Mouse (Mus musculus): ENCODE measurements around the gene Sord. TPM values are rescaled to one million over a fixed set of nuclear protein-coding genes. Genes with fewer than 3 reads are reported as not detected.
"Not testable (repeated sequence)": the region's sequence is repeated elsewhere in the genome, so short reads cannot be mapped to it uniquely, and the experiment has no call there.

Gene Sord
- 10 to 100 TPM; 19.0 to 19.3 TPM for total RNA-seq (2021)
- long read RNA-seq, experiment 1, transcript Sord-201 (9 exons, 2,352 nt) = major isoform, 13 of 15 reads
- long read RNA-seq, experiment 1, partial matches to known transcripts = 1 of 15 reads
- long read RNA-seq, experiment 1, other reads (novel, unspliced or antisense) = 1 of 15 reads
- long read RNA-seq, experiment 2, transcript Sord-201 (9 exons, 2,352 nt) = major isoform, 21 of 23 reads
- long read RNA-seq, experiment 2, partial matches to known transcripts = 0 of 23 reads
- long read RNA-seq, experiment 2, other reads (novel, unspliced or antisense) = 2 of 23 reads

GRCm38 (mm10) chr2:122234611-122235288 lies at the start of gene Sord:
Gene Sord (plus strand): TSS chr2:122234749.
- TF ChIP-seq CTCF (conservative IDR thresholded peaks at IDR 0.05) = no peak
- H3K27ac ChIP-seq = peak within 1 kb of the TSS; percentile 83
- DNase-seq (ENCODE audit: low spot score in 2 of 2) = peak; percentile 63 to 71
- peak within 1 kb of the TSS; percentile 65 for H3K4me3 ChIP-seq

DNA sequence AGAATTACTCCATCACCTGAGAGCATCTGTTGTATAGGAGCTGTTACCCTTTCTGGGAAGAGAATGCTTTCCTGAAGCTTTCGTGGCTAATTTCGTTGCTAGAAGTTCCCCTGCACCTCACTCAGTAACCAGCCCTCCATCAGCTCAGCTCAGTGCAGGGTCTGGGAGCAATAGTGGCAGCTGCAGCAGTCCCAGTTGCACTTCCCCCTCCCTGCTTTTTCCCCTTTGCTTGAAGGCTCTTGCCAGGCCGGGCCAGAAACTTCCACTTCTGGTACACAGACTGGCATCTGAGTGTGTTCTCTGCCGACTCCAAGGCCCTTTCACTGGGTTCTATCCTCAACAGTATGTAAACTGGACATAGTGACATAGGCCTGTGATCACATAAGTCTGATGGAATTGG lies 49.5 kb upstream of the Sord start:
- Histone ChIP-seq H3K4me3 (no peak overlapping the region), H3K27ac (no peak overlapping the region)
- no peak for DNase-seq (ENCODE audit: low spot score in 2 of 2)
- no peak for TF ChIP-seq CTCF (conservative IDR thresholded peaks at IDR 0.05)

DNA sequence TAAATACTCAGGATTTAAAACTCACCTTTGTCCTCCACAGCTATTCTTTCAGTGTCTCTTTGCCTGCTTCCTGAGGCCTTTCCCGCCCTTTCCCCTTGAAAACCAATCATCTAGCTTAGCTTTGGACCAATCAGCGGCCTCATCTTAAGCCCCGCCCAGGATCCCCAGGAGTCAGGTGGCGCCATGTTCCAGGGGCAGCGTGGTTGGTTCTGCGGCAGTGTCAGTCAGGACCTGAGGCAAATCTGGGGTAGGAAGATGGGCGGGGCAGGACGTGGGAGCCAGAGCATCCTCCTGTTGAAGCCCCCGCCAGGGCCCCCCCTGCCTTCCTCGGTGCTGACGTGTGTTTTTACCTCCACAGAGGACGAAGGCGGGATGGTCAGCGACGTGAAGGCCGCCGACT lies 48.4 kb upstream of the Sord start, which contains the start of the genes Patl2 and Terb2:
TSS of gene Patl2 (minus strand) at position 84 of the 400 bp plus-strand sequence.
TSS of gene Terb2 (plus strand) at position 167 of the 400 bp plus-strand sequence.
- no peak for TF ChIP-seq CTCF (conservative IDR thresholded peaks at IDR 0.05)
- no peak for DNase-seq (ENCODE audit: low spot score in 2 of 2)
- H3K27ac ChIP-seq = no peak within 1 kb of the TSS
- no peak within 1 kb of the TSS for H3K4me3 ChIP-seq

GRCm38 (mm10) chr2:122186751-122187150 lies 47.8 kb upstream of the Sord start:
- no peak for TF ChIP-seq CTCF (conservative IDR thresholded peaks at IDR 0.05)
- no peak for DNase-seq (ENCODE audit: low spot score in 2 of 2)
- H3K4me3 ChIP-seq = no peak overlapping the region
- H3K27ac ChIP-seq = no peak overlapping the region

- Histone ChIP-seq H3K27ac (no peak overlapping the region), H3K4me3 (no peak overlapping the region)
- DNase-seq (ENCODE audit: low spot score in 2 of 2) = no peak
- no peak for TF ChIP-seq CTCF (conservative IDR thresholded peaks at IDR 0.05)
These were observed 42.7 kb upstream of the Sord start for GRCm38 (mm10) chr2:122191849-122192248.

DNA sequence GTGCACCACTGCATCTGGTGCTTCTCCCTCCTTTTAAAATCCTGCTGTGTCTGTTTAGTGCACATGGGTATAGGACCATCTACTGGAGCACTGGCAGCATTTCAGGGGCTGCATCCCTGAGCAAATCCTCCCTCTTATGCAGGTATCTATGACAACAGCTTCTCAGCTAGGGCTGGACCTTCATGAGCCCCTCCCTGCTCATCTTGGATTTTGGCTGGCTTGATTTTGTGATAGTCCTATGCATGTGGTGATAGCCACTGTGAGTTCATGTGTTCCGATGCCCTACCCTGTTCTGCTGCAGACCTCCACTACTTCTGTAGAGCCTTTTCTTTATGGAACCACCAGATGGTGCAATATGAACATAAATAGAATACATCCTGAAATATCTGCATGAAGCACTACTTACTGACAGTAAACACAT lies 40.0 kb upstream of the Sord start:
- Histone ChIP-seq H3K4me3 (no peak overlapping the region), H3K27ac (no peak overlapping the region)
- DNase-seq (ENCODE audit: low spot score in 2 of 2) = peak; percentile 13 to 51
- peak; percentile 86 for TF ChIP-seq CTCF (conservative IDR thresholded peaks at IDR 0.05)

- Histone ChIP-seq H3K27ac (no peak overlapping the region), H3K4me3 (no peak overlapping the region)
- TF ChIP-seq CTCF (conservative IDR thresholded peaks at IDR 0.05) = no peak
- no peak for DNase-seq (ENCODE audit: low spot score in 2 of 2)
These were observed 33.0 kb upstream of the Sord start for GRCm38 (mm10) chr2:122201501-122201900.

- TF ChIP-seq CTCF (conservative IDR thresholded peaks at IDR 0.05) = no peak
- Histone ChIP-seq H3K4me3 (no peak overlapping the region), H3K27ac (no peak overlapping the region)
- DNase-seq (ENCODE audit: low spot score in 2 of 2) = no peak
These were observed 28.0 kb upstream of the Sord start for GRCm38 (mm10) chr2:122206440-122207107.

GRCm38 (mm10) chr2:122210534-122211228 lies 23.9 kb upstream of the Sord start:
- Histone ChIP-seq H3K27ac (no peak overlapping the region), H3K4me3 (no peak overlapping the region)
- DNase-seq (ENCODE audit: low spot score in 2 of 2) = no peak
- no peak for TF ChIP-seq CTCF (conservative IDR thresholded peaks at IDR 0.05)

GRCm38 (mm10) chr2:122217075-122217474 lies 17.5 kb upstream of the Sord start:
- not testable (repeated sequence) for DNase-seq (ENCODE audit: low spot score in 2 of 2); H3K27ac ChIP-seq; H3K4me3 ChIP-seq

DNA sequence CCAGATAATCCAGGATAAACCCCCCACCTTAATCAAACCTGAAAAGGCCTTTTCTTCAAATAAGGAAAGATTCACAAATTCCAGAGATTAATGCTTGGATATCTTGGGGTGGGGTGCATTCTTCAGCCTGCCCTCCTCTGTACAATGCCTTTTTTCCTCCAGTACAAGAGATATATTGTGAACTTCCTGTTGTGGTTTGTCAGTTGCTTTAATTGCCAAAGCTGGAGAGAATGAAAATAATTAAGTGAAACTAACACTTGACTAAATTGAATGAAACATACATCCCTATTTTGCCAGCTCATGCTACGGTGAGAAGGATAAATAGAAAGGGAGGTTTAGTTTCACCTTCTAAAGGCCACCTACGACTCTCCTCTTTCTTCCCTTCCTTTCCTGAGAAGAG lies 16.3 kb upstream of the Sord start:
- no peak overlapping the region for H3K4me3 ChIP-seq
- H3K27ac ChIP-seq = no peak overlapping the region
- DNase-seq (ENCODE audit: low spot score in 2 of 2) = no peak
- TF ChIP-seq CTCF (conservative IDR thresholded peaks at IDR 0.05) = no peak

- no peak overlapping the region for H3K4me3 ChIP-seq
- DNase-seq (ENCODE audit: low spot score in 2 of 2) = no peak
- no peak overlapping the region for H3K27ac ChIP-seq
- TF ChIP-seq CTCF (conservative IDR thresholded peaks at IDR 0.05) = no peak
These were observed 13.2 kb upstream of the Sord start for GRCm38 (mm10) chr2:122221378-122221777.

GRCm38 (mm10) chr2:122221798-122222197 lies 12.8 kb upstream of the Sord start:
- TF ChIP-seq CTCF (conservative IDR thresholded peaks at IDR 0.05) = no peak
- Histone ChIP-seq H3K4me3 (no peak overlapping the region), H3K27ac (no peak overlapping the region)
- DNase-seq (ENCODE audit: low spot score in 2 of 2) = no peak
